Mouse (Mus musculus) gastrocnemius, adult 18-20 months (tissue): Measurements from ENCODE around the gene Mknk2. TPM values are rescaled to one million over a fixed set of nuclear protein-coding genes. Genes with fewer than 3 reads are reported as not detected.

ENCODE experiments used
- DNase-seq: peaks from one replicate; pipeline ENCODE4 v3.0.0; 2021; ENCODE audit warnings: low spot score
- total RNA-seq, 2 experiments: library from RNA; stranded (reverse); gene quantifications; 2 replicates each; pipeline ENCODE4 v1.2.3; 2021

The Mknk2 gene
- total RNA-seq, 2 experiments from 2014 or later, result 244 to 292 TPM

DNA sequence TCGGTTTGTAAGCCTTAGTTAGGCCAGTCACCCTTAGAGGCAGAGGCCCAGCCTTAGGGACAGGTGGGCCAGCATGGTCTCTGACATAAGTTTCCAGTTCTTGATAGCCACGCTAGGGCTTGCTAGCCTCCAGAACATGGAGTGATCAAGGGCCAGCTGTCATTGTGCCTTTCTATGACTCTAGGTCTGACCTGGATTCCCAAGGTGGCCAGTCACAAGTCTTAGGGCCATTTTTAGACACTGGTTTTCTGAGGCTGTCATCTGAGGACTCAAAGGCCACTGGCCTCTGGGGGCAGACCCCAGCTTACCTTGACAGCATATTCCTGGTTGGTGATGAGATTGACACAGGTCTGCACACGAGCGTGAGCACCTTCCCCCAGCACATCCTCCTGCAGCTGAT is 6.7 kb downstream of the Mknk2 start:
- DNase-seq, result peak; percentile 79

DNA sequence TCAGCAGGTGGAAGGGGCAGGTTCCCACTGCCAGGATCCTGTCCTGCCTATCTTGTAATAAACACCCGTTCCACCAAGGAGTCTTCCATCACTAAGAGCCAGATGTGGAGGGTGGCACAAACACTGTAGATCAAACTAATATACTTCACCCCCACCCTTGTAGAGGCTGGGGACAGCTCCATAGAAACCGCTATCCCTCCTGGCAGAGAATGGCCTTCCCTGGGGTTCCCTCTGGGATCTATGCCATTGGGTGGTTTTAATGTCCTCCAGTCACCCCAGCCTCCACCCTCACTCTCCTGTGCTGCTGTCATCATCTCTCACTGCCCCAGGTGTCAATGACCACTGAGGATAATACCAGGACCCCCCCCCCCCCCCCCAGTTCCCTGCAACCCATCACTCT is 7.4 kb downstream of the Mknk2 start:
- no peak for DNase-seq

DNA sequence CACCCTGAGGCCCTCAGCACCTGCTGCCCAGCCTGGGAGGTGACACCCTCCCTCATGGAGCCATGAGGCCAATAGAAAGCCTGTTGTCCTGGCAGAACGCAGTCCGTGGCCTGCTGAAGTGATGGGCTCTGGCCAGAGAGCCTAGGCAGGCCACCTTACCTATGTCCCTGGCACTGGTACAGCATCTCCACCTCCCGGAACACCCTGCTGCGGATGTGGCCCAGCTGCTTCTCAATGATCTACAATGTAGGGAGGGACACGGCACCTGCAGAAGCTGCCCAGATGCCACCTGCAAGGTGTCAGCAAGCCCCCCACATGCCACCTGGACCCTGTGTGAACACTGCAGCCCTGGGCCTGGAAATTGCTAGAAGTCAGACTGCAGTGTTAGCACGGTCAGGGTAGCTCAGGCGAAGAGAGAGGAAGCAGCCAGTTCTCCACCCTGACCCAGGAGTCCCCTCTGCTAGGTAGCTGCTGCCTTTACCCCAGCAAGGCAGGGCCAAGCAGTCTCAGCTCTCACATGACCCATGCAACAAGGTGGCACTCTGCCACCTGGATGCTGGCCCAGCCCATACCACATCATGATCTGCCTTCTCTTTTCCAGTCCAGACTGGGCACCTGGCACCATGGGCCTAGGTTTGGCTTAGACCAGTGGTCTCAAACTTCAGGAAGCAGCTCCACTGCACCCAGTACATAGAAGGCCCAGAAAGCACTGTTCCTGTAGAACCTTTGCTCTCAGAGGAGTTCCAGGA is 8.0 kb downstream of the Mknk2 start:
- peak; percentile 83 for DNase-seq

DNA sequence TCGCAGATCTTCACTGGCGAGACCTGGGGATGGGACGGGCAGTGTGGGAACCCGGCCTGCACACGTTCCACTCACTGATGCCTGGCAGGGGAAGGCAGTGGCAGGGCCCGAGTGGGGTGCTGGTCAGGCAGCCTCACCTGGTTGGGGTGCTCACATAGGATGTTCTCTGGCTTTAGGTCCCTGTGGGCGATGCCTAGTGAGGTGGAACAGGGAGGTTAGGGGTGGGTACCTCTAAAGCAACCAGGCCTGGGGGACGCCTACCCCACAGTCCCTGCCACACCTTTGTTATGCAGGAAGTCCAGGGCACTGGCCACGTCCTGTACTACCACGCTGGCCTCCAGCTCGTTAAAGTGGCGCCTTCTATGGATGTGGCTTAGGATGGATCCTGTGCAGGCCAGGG is 8.9 kb downstream of the Mknk2 start:
- DNase-seq, result no peak

DNA sequence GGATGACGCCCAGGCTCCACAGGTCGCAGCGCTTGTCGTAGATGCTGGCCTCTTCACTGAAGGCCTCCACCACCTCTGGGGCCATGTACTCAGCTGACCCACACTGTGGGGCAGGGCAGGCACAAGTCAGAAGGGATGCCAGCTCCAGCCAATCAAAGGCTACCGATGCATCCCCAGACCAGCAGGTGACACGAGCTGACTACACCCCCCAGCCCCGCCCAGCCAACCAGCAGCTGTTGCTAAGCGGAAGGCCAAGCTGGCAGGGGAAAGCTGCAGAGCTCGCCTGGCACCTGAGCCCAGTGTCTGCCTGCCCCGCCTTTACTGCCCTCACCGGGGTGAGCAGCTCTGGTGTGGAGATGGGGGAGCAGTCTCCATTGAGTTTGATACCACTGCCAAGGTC is 9.3 kb downstream of the Mknk2 start:
- DNase-seq, result peak; percentile 90

DNA sequence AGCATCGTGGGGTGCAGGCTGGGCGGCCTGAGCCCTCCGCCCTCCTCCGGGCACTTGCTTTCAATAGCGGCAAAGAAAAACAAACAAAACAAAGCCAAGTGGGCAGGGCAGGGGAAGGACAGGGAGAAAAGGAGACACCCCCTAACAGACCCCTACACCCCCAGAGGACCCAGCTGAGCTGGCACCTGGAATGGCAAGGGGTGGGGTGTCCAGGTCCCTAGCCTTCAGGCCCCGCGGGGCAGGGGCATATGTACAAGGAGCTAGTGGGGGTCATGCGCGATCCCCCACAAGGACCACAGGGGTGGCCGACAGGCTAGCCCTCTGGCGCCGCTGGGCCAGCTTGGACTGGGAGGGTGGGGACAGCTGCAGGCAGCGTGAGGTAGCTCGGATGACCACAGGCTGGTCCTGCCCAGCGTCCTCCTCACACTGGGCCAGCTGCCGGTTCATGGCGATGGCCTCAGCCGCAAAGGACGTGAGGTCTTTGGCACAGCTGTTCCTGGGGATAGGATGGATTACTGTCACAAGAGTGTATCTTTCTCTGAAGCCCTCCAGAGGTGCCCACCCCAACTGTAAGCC is 11.0 kb downstream of the Mknk2 start:
- peak; percentile 75 for DNase-seq

DNA sequence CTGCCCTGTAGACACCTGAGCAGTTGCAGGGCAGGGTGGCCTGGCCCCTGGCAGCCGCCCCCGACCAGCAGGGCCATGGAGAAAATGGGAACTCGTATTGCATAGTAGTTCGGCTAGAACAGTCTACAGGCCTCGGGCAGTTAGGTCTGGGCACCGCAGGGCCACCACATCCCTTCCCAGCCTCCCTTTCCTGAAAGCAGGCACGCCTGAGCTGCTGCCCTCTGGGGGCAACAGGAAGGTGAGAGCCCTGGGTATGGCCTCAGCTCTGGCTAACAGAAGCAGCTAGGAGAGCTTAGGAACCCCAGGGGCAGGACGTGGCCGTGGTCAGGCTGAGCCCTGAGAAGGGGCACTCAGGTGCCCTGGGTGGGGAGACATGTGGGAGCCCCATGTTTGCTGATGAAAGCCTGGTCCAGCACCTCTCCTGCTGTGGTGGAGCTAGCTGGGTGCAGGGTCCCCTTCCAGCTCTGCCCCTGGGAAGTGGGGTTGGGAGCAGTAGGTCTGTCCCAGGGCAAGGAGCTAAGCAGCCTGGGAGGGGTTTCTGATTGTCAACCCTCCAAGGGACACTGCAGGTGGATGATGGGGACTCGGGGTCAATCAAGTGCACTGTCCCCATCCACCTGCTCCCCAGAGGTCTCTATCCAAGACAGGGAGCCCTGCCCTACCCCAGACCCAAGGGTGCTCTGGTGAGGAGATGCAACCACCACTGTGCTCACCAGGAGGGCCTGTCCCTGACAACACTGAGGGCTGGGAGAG is 11.8 kb downstream of the Mknk2 start:
- DNase-seq, result peak; percentile 28

DNA sequence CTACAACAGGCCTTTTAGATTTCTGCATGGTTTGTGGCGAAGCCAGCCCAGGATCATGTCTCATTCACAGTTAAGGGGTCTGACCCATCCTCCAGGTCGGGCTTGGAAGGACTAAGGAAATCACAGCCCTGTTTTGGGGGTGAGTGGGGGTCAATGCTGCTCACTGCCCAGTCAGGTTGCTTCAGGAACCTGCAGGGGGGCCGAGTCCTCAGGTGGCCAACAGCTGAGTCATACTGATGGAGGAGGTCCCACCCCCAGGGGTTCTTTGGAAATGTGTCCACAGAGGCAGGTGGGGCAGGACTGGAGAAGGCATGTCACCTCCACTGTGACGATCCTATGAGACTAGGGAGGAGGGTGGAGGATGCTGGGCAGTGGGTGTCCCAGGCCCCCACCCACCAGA is 12.5 kb downstream of the Mknk2 start:
- peak; percentile 55 for DNase-seq

DNA sequence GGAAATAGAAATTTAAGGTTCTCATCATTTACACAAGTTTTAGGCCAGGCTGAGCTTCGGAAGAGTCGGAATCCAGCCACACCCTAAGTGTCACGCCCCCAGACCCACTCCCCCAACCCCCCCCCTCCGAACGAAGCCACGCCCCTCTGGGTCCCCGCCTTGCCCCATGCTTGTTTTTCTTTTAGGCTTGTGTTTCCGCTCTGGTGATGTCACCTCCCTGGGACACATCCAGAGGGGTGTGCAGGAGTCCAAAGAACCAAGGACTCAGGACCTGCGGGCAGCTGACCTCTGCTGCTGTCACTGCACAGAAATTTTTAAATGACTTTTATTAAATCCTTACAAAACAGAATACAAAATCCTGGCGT is 12.9 kb downstream of the Mknk2 start:
- DNase-seq, result peak; percentile 93

DNA sequence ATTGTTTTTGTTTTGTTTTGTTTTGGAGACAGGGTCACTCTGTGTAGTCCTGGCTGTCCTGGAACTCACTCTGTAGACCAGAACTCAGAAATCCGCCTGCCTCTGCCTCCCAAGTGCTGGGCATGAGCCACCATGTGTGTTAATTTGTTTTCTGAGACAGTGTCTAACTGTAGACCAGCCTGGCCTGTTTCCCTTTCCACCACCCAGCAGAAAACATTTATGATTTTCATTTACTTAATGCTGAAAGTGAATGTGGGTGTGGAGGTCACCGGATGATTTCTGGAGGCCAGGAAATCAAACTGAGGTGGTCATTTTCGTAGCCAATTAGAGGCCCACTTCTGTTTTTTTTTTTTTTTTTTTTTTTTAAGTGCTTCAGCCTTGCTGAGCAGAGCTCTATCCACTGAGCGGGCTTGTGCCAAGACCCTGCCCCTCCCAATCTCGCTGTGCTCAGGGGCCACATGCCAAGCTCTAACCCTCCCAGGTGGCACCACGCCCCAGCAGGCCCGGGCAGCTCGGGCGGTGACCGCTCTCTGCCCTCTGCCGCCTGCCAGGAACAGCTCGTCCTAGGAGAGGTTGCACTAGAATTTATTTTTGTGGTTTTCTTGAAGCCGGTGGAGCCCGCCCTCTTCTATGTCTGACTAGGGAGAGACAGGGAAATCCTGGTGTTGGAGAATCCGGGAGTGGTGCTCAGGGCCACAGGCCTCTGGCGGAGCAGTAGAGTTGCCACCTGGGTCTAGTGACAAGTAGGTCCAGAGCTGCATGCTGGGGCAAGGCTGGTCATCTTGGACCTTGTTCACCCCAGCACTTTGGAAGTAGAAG is 13.5 kb downstream of the Mknk2 start:
- peak; percentile 96 for DNase-seq

DNA sequence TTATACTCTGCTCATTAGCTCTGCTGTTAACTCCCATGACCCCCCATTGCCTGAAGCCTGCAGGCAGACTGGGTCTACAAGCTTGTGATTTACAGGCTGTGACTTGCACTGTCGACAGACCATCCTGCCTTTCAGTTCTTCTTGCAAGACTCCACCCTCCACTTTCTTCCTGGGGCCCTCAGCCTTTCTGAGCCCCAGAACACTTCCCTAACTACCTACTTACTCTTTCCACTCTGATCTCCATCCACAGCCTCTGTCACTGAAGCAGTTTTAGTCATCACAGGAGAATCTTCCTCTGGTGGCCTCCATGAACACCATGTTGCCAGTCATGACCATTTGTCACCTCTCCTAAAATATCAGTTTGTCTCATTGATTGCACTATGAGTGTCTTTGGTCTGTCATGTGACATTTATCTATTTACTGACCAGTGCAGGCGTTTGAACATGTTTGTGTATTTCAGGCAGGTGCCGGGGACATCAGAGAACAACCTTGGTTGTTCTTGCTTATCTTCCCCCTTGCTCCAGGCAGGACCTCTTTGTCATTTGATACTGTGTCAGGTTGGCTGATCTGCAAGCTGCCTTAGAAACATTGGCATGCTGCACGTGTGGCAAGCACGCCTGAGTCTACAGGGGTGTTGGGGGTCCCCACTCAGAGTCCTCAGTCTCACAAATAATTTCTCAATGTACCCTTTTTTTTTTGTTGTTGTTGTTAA is 14.3 kb downstream of the Mknk2 start:
- DNase-seq, result peak; percentile 36

DNA sequence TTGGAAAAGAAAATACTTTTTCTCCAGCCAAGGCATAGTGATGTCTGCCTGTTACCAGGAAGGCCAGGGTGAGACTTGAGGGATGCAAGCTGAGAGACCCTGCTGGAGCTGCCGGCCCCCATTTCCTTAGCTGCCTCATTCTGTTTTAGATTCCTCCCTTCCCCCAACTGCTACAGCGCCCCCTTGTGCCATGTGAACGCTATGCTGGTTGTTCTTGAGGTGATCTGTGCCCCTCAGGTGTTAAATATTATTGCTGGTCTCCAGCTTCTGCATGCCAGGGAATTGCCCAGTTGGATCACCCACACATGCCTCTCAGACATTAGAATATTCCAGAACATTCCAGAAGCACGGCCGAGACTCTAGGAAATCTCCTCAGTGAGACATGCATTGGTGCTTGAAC is 16.8 kb downstream of the Mknk2 start:
- peak; percentile 44 for DNase-seq

DNA sequence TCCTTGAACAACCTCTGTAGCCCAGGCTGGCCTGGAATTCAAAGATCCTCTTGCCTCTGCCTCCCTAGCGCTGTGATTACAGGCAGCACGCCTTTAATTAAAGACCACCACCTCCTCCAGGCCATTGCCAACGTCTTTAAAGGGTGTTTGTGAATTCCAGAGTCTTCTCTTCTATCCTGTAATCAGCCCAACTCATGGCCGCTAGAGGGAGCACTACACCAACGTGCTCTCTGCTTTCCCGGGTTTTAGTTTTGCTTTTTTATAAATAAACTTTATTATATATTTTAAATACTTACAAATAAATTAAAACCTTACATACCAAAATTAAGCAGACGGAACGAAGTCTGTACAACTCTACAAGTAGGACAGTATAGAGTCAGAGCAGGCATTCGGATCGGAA is 18.7 kb downstream of the Mknk2 start:
- peak; percentile 82 for DNase-seq

DNA sequence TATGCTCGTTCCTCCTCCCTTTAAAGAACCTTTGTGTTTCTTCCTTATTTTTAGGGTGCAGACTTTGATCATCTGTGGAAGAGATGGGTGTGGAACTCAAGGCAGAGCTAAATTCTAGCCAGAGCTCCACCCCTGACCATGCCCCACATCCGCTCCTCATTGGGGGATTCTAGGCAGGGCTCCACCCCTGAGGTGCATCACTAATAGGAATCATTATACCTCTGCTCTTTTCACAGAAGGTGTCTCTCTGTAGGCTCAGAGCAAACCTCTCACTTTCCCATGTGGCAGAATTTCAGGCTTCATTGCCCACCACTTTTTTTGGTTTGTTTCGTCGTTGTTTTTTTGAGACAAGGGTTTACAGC is 19.1 kb downstream of the Mknk2 start:
- DNase-seq, result peak; percentile 47

DNA sequence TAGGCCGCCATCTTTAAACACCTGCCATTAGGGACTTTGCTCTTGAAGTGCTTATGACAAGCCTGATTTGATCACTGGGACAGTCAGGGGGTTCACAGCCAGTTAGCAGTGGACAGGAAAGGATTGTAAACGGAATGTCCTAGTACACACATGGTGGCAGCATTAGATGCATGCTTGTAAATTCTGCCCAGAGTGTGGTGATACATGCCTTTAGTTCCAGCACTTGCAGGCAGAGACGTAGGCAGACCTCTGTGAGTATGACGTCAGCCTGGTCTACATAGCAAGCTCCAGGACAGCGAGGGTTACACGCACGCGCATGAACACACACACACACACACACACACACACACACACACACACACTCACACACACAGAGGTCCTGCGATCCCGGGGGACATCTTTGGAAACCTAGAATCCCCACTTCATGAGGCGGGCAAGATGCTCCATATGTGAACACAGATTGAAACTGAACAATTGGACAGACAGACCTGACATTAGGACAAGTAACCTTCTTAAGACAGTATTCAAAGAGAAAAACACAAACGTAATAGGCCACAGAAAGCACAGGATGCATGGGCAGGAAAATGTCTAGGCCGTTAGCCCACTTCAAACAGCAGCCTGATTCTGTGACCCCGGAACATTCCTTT is 19.6 kb downstream of the Mknk2 start:
- no peak for DNase-seq

DNA sequence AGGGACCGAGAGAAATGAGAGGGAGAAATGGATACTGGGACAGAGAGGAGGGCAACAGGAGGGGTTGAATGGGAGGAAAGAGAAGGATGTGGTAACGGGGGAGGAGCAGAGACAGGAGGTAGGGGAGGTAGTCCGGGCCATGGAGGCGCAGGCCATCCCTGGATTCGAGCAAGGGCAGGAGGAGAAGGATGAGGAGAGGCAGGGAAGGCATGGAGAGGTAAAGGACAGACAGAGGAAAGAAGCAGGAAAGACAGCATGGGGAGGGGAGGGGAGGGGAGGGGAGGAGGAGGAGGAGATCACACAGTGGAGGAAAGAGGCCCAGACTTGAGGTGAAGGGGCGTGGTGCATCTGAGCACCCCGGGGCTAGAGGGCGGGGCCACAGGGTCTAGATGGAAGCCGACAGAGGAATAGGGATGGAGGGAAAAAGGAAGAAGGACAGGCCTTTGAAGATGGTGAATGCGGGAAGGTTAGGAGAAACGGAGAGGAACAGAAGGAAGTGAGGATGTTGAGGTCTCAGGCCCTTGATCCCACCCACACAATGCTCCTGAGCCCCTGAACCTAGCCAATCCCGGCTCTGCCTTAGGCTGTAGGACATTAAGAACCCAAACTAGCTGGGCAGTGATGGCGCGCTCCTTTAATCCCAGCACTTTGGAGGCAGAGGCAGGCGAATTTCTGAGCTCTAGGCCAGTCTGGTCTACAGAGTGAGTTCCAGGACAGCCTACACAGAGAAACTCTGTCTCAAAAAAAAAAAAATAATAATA is 20.9 kb downstream of the Mknk2 start, which contains the start of gene Btbd2:
Gene Btbd2 (minus strand): TSS at position 209 of the 761 bp plus-strand sequence.
- no peak for DNase-seq

DNA sequence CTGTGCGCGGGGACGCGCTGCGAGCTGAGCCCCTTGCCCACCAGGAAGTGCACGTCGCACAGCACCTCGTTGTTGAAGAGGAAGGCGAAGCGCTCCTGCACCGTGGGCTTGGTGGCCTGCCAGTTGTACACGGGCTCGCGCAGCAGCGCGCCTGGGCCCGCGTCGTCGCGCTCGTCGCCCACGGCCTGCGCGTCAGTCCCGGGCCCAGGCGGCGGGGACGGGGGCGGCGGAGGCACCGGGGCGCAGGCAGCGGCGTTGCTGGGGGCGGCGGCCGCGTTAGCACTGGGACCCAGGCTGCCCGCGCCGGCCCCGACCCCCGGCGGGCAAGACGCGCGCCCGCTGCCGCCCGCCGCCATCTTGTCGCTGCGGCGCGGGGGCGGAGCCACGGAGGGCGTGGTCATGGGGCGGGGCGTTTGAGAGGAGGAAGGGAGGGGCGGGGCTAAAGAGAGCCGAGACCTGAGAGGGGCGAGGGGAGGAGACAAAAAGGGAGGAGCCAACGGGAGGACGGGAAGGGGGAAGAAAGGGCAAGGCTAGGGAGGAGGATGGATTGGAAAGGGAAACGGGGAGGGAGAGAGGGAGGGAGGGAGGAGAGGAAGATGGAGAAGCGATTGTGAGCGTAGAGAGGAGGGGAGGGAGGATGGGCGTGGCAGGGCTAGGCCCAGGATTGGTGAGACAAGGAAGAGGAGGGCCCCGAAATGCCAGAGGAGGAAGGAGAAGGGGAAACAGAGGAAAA is 21.6 kb downstream of the Mknk2 start:
- peak; percentile 98 for DNase-seq

DNA sequence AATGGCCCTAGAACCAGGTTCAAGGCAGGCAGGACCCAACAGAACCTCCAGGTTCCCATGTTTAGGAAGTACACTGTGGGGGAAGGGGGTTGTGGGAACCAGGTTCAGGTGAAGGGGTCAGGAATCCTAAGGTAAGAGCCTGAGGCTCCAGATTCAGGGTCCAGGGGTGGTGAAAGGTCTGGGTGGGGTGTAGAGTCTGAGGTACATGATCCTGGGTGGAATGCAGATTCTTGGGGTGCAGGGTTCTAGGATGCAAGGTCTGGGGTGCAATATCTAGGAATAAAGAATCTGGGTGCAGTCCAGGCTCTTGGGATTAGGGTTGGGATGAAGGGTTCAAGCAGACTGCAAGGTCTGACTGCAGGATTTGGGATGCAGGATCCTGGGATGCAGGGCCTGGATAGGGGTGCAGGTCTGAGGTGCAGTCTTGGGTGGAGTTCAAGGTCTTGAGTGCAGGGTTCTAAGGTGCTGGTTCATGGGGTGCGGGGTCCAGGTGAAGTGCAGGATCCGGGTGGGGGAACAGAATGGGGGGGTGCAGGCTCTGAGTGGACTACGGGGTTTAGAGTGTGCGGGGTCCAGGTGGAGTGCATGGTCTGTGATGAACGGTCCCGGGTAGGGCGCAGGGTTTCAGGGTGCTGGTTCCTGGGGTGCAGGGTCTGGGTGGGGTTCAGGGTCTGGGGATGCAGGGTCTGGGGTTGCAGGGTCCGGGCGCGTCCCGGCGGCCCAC is 22.3 kb downstream of the Mknk2 start:
- DNase-seq, result no peak

DNA sequence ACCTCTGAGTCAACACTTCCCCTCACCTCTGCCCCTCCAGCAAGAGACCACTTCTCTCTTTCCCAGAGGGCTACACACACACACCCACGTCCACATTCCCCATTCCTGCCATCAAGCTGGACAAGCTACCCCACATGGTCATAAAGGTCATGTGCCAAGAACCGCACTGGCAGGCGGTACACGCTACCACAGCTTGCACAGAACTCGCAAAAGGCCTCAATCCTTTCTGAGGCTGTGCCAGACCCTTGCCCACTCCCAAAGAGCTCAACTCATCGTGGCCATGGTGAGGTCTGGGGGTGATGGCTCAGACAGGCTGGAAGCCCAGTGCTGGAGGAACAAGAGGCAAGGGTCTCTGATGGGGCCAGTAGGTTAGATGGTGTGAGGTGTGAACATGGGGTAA is 23.0 kb downstream of the Mknk2 start:
- DNase-seq, result no peak
